Mouse (Mus musculus) C2C12 (cell line): ENCODE data around the gene Nav3.

ENCODE experiments used
- CEBPB ChIP-seq: IDR thresholded peaks from one replicate; pipeline ENCODE4 v1.6.1; 2011; ENCODE audit warnings: low read depth, mild to moderate bottlenecking, control low read depth, moderate library complexity
- CTCF ChIP-seq: IDR thresholded peaks from one replicate; pipeline ENCODE4 v1.5.1; 2011; ENCODE audit not compliant: control insufficient read depth, insufficient read depth, insufficient read length
- FOSL1 ChIP-seq: IDR thresholded peaks from one replicate; pipeline ENCODE4 v1.8.0; 2011; ENCODE audit warnings: mild to moderate bottlenecking, low read length; ENCODE audit not compliant: poor library complexity, insufficient read depth, severe bottlenecking
- MAX ChIP-seq: IDR thresholded peaks from one replicate; pipeline ENCODE4 v1.6.1; 2011; ENCODE audit warnings: mild to moderate bottlenecking, control low read depth
- MYOD1 ChIP-seq: IDR thresholded peaks from one replicate; pipeline ENCODE4 v1.6.1; 2011; ENCODE audit warnings: low read depth; ENCODE audit not compliant: control insufficient read depth, insufficient read length
- MYOG ChIP-seq: IDR thresholded peaks from one replicate; pipeline ENCODE4 v1.6.1; 2011; ENCODE audit not compliant: control insufficient read depth, insufficient read length; ENCODE audit errors: extremely low read depth
- USF1 ChIP-seq: IDR thresholded peaks from one replicate; pipeline ENCODE4 v1.6.1; 2011; ENCODE audit warnings: low read depth, mild to moderate bottlenecking, control low read depth, moderate library complexity

GRCm38 (mm10) chr10:110156412-110156811 lies 299.6 kb downstream of the Nav3 start:
- TF ChIP-seq CTCF: no peak
- no peak for TF ChIP-seq MYOD1
- no peak for TF ChIP-seq USF1
- no peak for TF ChIP-seq CEBPB
- TF ChIP-seq MYOG: no peak
- TF ChIP-seq MAX: no peak
- TF ChIP-seq FOSL1: no peak
